Mouse (Mus musculus) neural tube, embryonic 12.5 days (tissue): ENCODE measurements around the gene Prkce. TPM values are rescaled to one million over a fixed set of nuclear protein-coding genes. Genes with fewer than 3 reads are reported as not detected.

Experiments used
- ATAC-seq: fragments of 200-750 bp; cut with Nextera tagmentation; 2 replicates; pipeline ENCODE4 v1.8.0; 2017; ENCODE audit warnings: low read depth, mild to moderate bottlenecking, moderate TSS enrichment, moderate library complexity; ENCODE audit not compliant: low FRiP score
- H3K27ac ChIP-seq: fragments of 300-500 bp; sonication (generic); 2 replicates; pipeline ENCODE4 v1.5.1; 2016
- H3K27me3 ChIP-seq: fragments of 300-500 bp; sonication (generic); replicated peaks from 2 replicates; pipeline ENCODE4 v1.6.1; 2016; ENCODE audit warnings: mild to moderate bottlenecking
- H3K36me3 ChIP-seq: fragments of 300-500 bp; sonication (generic); 2 replicates; pipeline ENCODE4 v1.6.1; 2016; ENCODE audit warnings: mild to moderate bottlenecking
- H3K4me1 ChIP-seq: fragments of 300-500 bp; sonication (generic); 2 replicates; pipeline ENCODE4 v1.6.1; 2016
- H3K4me2 ChIP-seq: fragments of 300-500 bp; sonication (generic); replicated peaks from 2 replicates; pipeline ENCODE4 v1.6.1; 2016; ENCODE audit warnings: mild to moderate bottlenecking
- H3K4me3 ChIP-seq: fragments of 300-500 bp; sonication (generic); 2 replicates; pipeline ENCODE4 v1.5.1; 2016
- H3K9ac ChIP-seq: fragments of 300-500 bp; sonication (generic); 2 replicates; pipeline ENCODE4 v1.6.1; 2016; ENCODE audit warnings: mild to moderate bottlenecking
- H3K9me3 ChIP-seq: fragments of 300-500 bp; sonication (generic); 2 replicates; pipeline ENCODE4 v1.6.1; 2016; ENCODE audit warnings: mild to moderate bottlenecking
- WGBS: fragments of 180-500 bp; shearing (Covaris S2); methylation state at CpG from one replicate; pipeline ENCODE4 v1.1.7; 2016; 5-methylcytosine and 5-hydroxymethylcytosine counted together
- polyA plus RNA-seq: library from polyadenylated mRNA; unstranded; fragments of >200 nt; fragmentation: Nextera tagmentation; extraction: Ambion mirVana; gene quantifications from 2 replicates; pipeline ENCODE4 v1.2.1, GENCODE M21; 2016

Prkce gene
- polyA plus RNA-seq, 1 experiment from 2014 or later: 20.7 TPM

GRCm38 (mm10) chr17:86299576-86299975, 132.0 kb downstream of the Prkce start:
- Histone ChIP-seq H3K4me3 (no peak overlapping the region), H3K36me3 (no peaks in the 10 kb centered on the region), H3K9ac (no peak overlapping the region), H3K27me3 (no peaks in the 10 kb centered on the region), H3K4me1 (peaks cover 8% of the 10 kb centered on the region; the same call in 1 of the 2 replicates), H3K9me3 (no peaks in the 10 kb centered on the region), H3K4me2 (no peak overlapping the region), H3K27ac (no peak overlapping the region)
- no peak for ATAC-seq
- 80% methylated on average over 3 of the region's 3 CpGs for WGBS

- no peak overlapping the region for H3K27ac ChIP-seq
- H3K36me3 ChIP-seq: no peaks in the 10 kb centered on the region
- H3K4me3 ChIP-seq: no peak overlapping the region
- no peaks in the 10 kb centered on the region for H3K27me3 ChIP-seq
- H3K4me1 ChIP-seq: peaks cover 16% of the 10 kb centered on the region; the same call in 1 of the 2 replicates
- no peak for ATAC-seq
- no peaks in the 10 kb centered on the region for H3K9me3 ChIP-seq
- 0 out of 2 replicates have a peak overlapping the region, but pooled peaks have one; percentile 0 for H3K4me2 ChIP-seq
- WGBS: 79% methylated on average over 22 of the region's 22 CpGs
- no peak overlapping the region for H3K9ac ChIP-seq
Measured at GRCm38 (mm10) chr17:86300774-86301595, 133.4 kb downstream of the Prkce start.

DNA sequence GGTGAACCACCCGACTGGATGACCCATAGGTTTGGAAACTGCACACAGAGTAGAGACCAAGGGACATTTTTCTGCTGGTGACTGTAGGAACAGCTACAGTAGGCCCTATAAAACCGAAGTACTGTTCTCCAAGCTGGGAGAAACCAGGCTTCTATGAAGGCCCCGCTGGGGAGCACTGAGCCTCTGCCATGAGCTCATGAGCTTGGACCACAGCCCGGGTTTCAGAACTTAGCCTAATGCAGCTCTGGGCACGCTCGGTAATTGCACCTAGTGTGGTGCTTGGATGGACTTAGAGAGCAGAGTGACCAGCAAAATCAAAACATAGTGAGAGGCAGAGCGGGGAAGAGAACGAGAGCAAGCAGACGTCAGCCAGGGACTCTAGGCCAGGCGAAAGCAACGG, 134.7 kb downstream of the Prkce start:
- Histone ChIP-seq H3K27me3 (no peaks in the 10 kb centered on the region), H3K9ac (no peak overlapping the region), H3K36me3 (no peaks in the 10 kb centered on the region), H3K9me3 (no peaks in the 10 kb centered on the region), H3K4me1 (peaks cover 18% of the 10 kb centered on the region; the same call in 1 of the 2 replicates), H3K27ac (no peak overlapping the region), H3K4me3 (no peak overlapping the region), H3K4me2 (no peak overlapping the region)
- WGBS: 91% methylated on average over 11 of the region's 11 CpGs
- no peak for ATAC-seq

- peaks cover 15% of the 10 kb centered on the region; the same call in 1 of the 2 replicates for H3K4me1 ChIP-seq
- 90% methylated on average over 14 of the region's 14 CpGs for whole genome bisulfite sequencing
- no peak for ATAC-seq
Measured at GRCm38 (mm10) chr17:86302861-86303331, 135.3 kb downstream of the Prkce start.

GRCm38 (mm10) chr17:86303401-86304243, 136.0 kb downstream of the Prkce start:
- H3K27ac ChIP-seq: no peak overlapping the region; the same call in 1 of the 2 replicates
- 84% methylated on average over 19 of the region's 19 CpGs for WGBS

More at GRCm38 (mm10) chr17:86302861-86303331, 135.3 kb downstream of the Prkce start:
- no peak overlapping the region for H3K27ac ChIP-seq
- no peaks in the 10 kb centered on the region for H3K36me3 ChIP-seq
- H3K9me3 ChIP-seq: no peaks in the 10 kb centered on the region
- no peaks in the 10 kb centered on the region for H3K27me3 ChIP-seq
- H3K9ac ChIP-seq: no peak overlapping the region
- no peak overlapping the region for H3K4me2 ChIP-seq
- no peak overlapping the region for H3K4me3 ChIP-seq

DNA sequence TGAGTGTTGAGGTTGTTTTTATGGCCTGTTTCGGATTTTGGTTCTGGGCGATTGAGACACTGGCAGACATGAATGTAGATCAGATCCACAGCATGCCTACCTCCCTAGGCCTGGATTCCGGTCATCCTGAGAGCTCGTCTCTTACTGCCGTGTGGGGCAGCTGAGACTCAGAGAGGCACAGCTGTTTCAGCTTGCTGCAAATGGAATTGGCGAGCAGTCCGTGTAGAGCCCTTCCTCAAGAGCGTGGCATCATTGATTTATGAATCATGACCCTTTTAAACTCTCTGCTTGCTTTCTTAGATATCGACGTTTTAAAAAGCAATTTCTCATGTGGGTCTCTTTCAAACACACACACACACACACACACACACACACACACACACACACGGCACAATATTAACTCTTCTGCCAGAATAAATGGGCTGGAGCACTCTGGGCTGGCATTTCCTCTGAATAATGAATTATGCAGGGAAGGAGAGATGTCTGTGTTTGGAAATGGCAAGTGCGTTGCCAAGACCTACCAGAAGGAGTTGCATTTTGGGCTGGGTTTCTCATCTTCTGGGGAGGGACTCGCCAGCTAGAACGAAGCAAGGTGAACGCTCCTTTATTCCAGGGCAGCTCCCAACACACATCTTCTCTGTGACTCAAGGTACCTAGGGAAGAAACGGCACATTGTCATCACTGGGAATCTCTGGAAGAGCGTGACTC, 137.5 kb downstream of the Prkce start:
- H3K4me3 ChIP-seq: no peak overlapping the region
- WGBS: 55% methylated on average over 17 of the region's 17 CpGs
- peaks cover 15% of the 10 kb centered on the region; the same call in 1 of the 2 replicates for H3K4me1 ChIP-seq
- H3K4me2 ChIP-seq: 0 out of 2 replicates have a peak overlapping the region, but pooled peaks have one; percentile 1
- no peaks in the 10 kb centered on the region for H3K36me3 ChIP-seq
- peak; percentile 48; the same call in 1 of the 2 replicates for ATAC-seq
- no peak overlapping the region for H3K9ac ChIP-seq
- no peaks in the 10 kb centered on the region for H3K27me3 ChIP-seq
- H3K27ac ChIP-seq: peak overlapping the region; percentile 46; the same call in 1 of the 2 replicates
- no peaks in the 10 kb centered on the region for H3K9me3 ChIP-seq

More at GRCm38 (mm10) chr17:86303401-86304243, 136.0 kb downstream of the Prkce start:
- no peak overlapping the region for H3K4me2 ChIP-seq
- no peak overlapping the region for H3K9ac ChIP-seq
- H3K9me3 ChIP-seq: no peaks in the 10 kb centered on the region
- no peak for ATAC-seq
- no peaks in the 10 kb centered on the region for H3K36me3 ChIP-seq
- H3K4me3 ChIP-seq: no peak overlapping the region
- peaks cover 15% of the 10 kb centered on the region; the same call in 1 of the 2 replicates for H3K4me1 ChIP-seq
- H3K27me3 ChIP-seq: no peaks in the 10 kb centered on the region

- H3K4me1 ChIP-seq: peaks cover 19% of the 10 kb centered on the region; the same call in 1 of the 2 replicates
- no peak for ATAC-seq
- 0 out of 2 replicates have a peak overlapping the region, but pooled peaks have one; percentile 20 for H3K27ac ChIP-seq
- H3K27me3 ChIP-seq: no peaks in the 10 kb centered on the region
- 87% methylated on average over 7 of the region's 7 CpGs for WGBS
- no peak overlapping the region for H3K9ac ChIP-seq
- no peak overlapping the region for H3K4me2 ChIP-seq
- no peaks in the 10 kb centered on the region for H3K9me3 ChIP-seq
- no peaks in the 10 kb centered on the region for H3K36me3 ChIP-seq
- no peak overlapping the region for H3K4me3 ChIP-seq
Measured at GRCm38 (mm10) chr17:86306161-86306560, 138.6 kb downstream of the Prkce start.

DNA sequence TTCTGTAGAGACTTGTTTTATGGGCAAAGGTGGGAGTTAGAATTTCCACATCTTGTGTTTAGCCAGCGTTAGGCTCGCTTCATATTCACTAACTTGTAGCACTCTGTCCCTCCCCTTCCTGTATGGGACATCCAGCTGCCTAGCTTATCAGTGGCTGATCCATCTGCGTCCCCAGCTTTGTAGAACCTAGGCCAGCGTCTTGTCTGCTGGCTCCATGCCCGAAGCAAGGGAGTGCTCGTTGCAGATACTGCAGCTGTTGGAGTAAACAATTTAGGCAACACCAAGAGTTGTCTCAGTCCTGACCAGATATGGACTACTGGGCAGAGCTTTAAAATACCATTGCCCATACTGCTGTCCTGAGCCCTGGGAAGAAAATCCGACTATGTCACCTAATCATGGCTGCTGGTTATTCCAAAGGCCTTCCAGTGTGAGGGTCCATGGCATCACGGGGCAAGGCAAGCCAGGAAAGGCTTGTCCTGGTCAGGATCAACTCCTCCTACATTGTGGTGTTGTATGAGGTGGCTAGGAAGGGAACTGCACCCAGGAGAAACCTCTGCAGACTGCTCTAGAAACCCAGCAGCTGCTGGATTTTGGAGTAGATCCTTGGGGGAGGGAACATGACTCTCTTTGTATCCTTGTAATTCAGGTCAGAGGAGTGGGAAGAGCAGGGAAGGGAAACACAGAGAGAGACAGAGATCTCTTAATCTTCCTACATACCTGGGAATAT, 146.0 kb downstream of the Prkce start:
- Histone ChIP-seq H3K9ac (no peak overlapping the region), H3K4me2 (no peak overlapping the region), H3K4me3 (no peak overlapping the region), H3K27ac (no peak overlapping the region), H3K4me1 (0 out of 2 replicates have a peak, but pooled peaks cover 6% of the 10 kb centered on the region), H3K27me3 (no peaks in the 10 kb centered on the region), H3K9me3 (no peaks in the 10 kb centered on the region), H3K36me3 (no peaks in the 10 kb centered on the region)
- ATAC-seq: no peak
- 89% methylated on average over 8 of the region's 8 CpGs for WGBS

DNA sequence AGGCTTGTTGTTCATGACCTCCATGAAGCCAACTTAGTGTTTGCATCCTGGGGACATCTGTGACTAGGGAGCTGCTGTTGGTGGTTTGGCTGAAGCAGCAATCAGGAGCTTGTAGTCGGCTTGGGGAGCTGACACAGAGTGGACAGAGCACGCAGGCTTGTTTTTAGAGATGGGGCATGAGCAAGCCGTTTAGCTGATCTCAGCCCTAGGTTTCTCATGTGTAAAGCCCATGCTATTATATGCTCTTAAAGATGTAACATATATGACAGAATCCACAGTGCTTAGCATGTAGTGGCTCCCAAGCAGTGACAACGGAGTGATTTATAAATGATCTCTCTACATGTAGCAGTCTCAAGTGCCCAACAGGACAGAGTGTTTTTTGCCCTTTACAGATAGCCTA, 148.3 kb downstream of the Prkce start:
- Histone ChIP-seq H3K9me3 (no peaks in the 10 kb centered on the region), H3K9ac (no peak overlapping the region), H3K27me3 (no peaks in the 10 kb centered on the region), H3K27ac (no peak overlapping the region), H3K4me1 (0 out of 2 replicates have a peak, but pooled peaks cover 5% of the 10 kb centered on the region), H3K36me3 (no peaks in the 10 kb centered on the region), H3K4me3 (no peak overlapping the region), H3K4me2 (no peak overlapping the region)
- WGBS: 93% methylated on average over 4 of the region's 4 CpGs
- no peak for ATAC-seq

DNA sequence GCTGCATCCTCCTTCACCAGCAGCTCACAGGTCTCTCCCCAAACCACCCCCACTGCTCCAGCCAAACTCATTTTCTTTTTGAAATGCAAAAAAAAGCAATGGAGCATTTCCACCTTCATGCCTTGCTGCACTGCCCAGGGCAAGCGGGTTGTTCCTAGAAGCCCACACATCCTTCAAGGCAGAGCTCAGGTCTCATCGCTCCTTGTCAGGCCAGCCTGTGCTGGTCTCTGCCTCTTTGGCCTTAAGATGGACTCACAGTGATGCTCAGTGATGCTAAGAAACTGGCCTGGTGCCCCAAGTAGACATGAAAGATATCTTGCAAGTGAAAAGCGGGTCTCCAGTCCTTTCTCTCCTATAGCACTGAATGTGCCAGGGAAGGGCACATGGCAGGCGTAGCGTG, 149.2 kb downstream of the Prkce start:
- WGBS: 93% methylated on average over 5 of the region's 5 CpGs

DNA sequence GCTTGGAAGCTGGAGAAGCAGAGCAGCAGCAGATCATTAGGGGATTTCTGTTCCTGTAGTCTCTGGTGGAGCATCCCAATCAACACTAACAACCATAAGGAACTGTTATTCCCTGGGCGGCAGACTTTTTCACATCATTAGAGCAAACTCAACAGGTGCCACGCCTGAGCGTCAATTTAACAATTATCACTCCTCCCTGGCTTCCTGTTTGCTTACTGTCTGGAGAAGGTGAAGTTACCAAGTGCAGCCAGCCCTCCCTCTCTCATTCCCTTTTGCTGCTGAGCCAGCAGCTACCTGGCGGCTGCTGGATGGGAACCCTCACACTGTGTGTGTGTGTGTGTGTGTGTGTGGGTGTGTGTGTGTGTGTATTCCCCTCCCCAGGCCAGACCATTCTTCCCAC, 149.6 kb downstream of the Prkce start:
- Histone ChIP-seq H3K27ac (no peak overlapping the region), H3K9me3 (no peaks in the 10 kb centered on the region), H3K9ac (no peak overlapping the region), H3K36me3 (no peaks in the 10 kb centered on the region), H3K4me1 (no peaks in the 10 kb centered on the region), H3K4me3 (no peak overlapping the region), H3K27me3 (no peaks in the 10 kb centered on the region), H3K4me2 (no peak overlapping the region)
- 85% methylated on average over 4 of the region's 4 CpGs for WGBS
- no peak for ATAC-seq

More for the DNA sequence above, 149.2 kb downstream of the Prkce start:
- H3K9ac ChIP-seq: no peak overlapping the region
- H3K4me3 ChIP-seq: no peak overlapping the region
- no peaks in the 10 kb centered on the region for H3K27me3 ChIP-seq
- ATAC-seq: no peak
- H3K27ac ChIP-seq: no peak overlapping the region
- H3K36me3 ChIP-seq: no peaks in the 10 kb centered on the region
- no peaks in the 10 kb centered on the region for H3K9me3 ChIP-seq
- no peak overlapping the region for H3K4me2 ChIP-seq
- no peaks in the 10 kb centered on the region for H3K4me1 ChIP-seq
